Mouse (Mus musculus) embryonic fibroblast, embryonic 13.5 days (primary cell): Measurements from ENCODE around the gene Olfr1261. TPM values are rescaled to one million over a fixed set of nuclear protein-coding genes. Genes with fewer than 3 reads are reported as not detected.

Experiments
- H3K27ac ChIP-seq: 2 replicates; pipeline ENCODE4 v1.5.1; 2012; ENCODE audit warnings: low read length, control low read depth, inconsistent platforms; ENCODE audit not compliant: insufficient read depth
- H3K4me1 ChIP-seq: 2 replicates; pipeline ENCODE4 v1.6.1; 2011; ENCODE audit warnings: low read length; ENCODE audit not compliant: control insufficient read depth, insufficient read depth
- H3K4me3 ChIP-seq: 2 replicates; pipeline ENCODE4 v1.5.1; 2011; ENCODE audit warnings: mild to moderate bottlenecking, control low read depth, low read length; ENCODE audit not compliant: insufficient read depth
- CTCF ChIP-seq: IDR thresholded peaks from 2 replicates; pipeline ENCODE4 v1.5.1; 2011; ENCODE audit warnings: mild to moderate bottlenecking, control low read depth, low read length, moderate library complexity, borderline replicate concordance; ENCODE audit not compliant: insufficient read depth
- POLR2A ChIP-seq: IDR thresholded peaks from 2 replicates; pipeline ENCODE4 v1.6.1; 2011; ENCODE audit warnings: low read depth, mild to moderate bottlenecking, control low read depth, low read length, moderate library complexity
- polyA plus RNA-seq: library from polyadenylated mRNA; stranded (reverse); fragments of >200 nt; gene quantifications from 2 replicates; pipeline ENCODE4 v1.2.4, GENCODE M21; 2011; ENCODE audit warnings: low read depth; ENCODE audit not compliant: missing spikeins, insufficient read length

Olfr1261 gene
- polyA plus RNA-seq: not detected in 2 replicates

DNA sequence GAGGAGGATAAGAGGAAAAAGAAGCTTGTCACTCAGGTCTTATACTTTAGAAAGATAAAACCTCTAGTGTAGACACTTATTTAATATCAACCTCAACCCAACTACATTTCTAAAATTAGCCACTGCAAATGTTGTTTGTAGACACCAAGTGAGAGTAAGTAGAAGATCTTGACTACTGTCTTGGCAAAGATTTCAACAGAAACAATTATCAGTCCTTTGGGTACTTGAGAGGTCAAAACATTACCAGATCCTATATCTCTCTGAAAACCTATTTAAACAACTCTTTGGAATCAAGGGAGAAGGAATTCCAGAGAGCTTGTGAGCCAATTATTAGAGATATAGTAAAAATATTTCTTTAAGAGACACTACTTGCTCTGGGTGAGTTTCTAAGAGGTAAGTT is at the start of gene Olfr1261:
Gene Olfr1261, plus strand, starts transcription at position 301 of the 400 bp plus-strand sequence.
- Histone ChIP-seq H3K27ac (no peak within 1 kb of the TSS), H3K4me1 (no peaks in the 10 kb centered on the region), H3K4me3 (no peak within 1 kb of the TSS)
- TF ChIP-seq POLR2A: no peak
- no peak for TF ChIP-seq CTCF

DNA sequence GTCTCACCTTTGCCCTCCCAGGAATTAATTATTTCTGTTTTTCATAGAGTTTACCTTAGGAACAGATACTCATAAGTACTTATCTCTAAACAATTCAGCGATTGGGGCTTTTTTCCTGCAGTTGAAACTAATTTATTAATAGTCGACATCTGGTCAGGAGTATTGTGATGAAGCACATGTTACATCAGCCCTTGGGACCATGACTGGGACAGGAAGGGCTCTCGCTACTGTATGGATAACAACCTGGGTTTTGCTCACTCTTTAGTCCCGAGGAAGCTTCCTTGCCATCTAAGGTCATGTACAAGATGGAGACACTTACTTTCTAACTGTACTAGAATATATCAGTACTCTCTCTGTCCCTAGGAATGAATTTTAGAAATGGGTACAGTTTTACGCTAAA is 42.5 kb upstream of the Olfr1261 start, which contains the start of gene Olfr1259:
Gene Olfr1259, minus strand, starts transcription at position 101 of the 400 bp plus-strand sequence.
- no peak within 1 kb of the TSS for H3K4me3 ChIP-seq
- H3K4me1 ChIP-seq: no peaks in the 10 kb centered on the region
- TF ChIP-seq CTCF: no peak
- no peak for TF ChIP-seq POLR2A
- H3K27ac ChIP-seq: no peak within 1 kb of the TSS

DNA sequence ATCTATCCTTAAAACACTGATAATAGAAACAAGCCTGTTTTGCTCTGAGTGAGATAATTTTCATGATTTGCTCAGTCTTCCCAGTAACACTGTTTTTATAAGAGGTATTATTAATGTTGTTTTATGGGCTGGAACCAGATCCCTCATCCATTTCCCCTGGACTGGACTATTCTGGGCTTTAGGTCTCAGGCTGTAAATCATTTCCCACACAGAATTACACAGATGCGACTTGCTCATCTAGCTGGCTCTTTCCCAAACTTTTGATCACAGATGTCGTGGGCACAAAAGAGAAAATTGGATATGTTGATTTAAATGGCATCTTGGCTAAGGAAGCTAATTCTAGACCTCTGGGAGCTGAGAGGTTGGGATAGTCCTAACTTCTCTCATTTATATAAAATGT is 16.8 kb upstream of the Olfr1261 start, which contains the start of gene Olfr1260:
Gene Olfr1260, plus strand, starts transcription at position 157 of the 400 bp plus-strand sequence.
- Histone ChIP-seq H3K27ac (no peak within 1 kb of the TSS), H3K4me1 (no peaks in the 10 kb centered on the region)
- TF ChIP-seq CTCF (no peak), POLR2A (no peak)

DNA sequence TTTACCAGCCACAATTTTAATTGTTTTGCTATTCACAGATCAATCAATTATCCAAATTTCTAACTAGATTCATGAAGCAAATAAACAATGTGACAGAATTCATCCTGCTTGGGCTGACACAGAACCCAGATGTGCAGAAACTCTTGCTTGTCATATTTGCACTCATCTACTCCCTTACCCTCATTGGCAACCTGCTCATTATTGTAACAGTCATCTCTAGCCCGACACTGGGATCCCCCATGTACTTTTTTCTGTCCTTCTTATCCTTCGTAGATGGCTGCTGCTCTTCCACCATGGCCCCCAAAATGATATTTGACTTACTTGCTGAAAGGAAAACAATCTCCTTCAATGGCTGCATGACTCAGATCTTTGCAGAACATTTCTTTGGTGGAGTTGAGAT is 13.3 kb upstream of the Olfr1261 start:
- no peaks in the 10 kb centered on the region for H3K4me1 ChIP-seq
- no peak overlapping the region for H3K4me3 ChIP-seq
- H3K27ac ChIP-seq: no peak overlapping the region
- TF ChIP-seq POLR2A: no peak

More for the DNA sequence above, 16.8 kb upstream of the Olfr1261 start, which contains the start of gene Olfr1260:
- no peak within 1 kb of the TSS for H3K4me3 ChIP-seq

DNA sequence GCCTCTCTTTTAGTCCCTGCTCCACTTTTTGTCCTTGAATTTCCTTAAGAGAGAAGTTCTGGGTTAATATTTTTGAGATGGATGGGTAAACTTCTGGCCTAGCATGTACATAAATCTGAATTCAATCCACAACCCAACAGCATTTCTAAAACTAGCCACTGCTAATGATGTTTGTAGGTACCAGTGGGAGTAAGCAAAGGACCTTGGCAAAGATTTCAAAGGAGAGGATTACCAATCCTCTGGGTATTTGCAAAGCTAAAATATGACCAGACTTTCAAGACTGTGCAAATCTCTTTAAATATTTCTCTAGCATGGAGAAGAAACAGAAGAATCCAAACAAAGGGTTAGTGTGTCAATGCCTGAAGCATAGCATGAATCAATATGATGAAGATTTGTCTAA is 8.8 kb downstream of the Olfr1261 start, which contains the start of gene Olfr1262:
Gene Olfr1262, plus strand, starts transcription at position 301 of the 400 bp plus-strand sequence.
- Histone ChIP-seq H3K27ac (no peak within 1 kb of the TSS), H3K4me1 (no peaks in the 10 kb centered on the region), H3K4me3 (no peak within 1 kb of the TSS)
- TF ChIP-seq POLR2A: no peak
- TF ChIP-seq CTCF: no peak

DNA sequence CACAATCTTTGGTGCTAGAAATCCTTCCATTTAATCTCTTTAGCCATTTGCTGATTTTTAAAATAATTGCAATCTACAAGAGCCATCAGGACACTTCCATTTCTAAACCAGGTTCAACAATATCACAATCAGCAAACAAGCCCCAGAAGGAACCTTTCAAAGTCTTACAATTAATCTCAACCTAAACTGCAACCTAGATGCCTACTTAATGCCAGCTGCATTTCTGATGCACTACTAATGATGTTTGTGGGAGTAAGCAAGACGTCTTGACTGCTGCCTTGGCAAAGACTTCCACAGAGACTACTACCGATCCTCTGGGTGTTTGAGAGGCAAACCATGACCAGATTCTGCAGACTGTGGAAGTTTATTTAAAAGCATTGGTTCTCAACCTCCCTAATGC is 20.8 kb downstream of the Olfr1261 start, which contains the start of gene Olfr1263:
Gene Olfr1263, plus strand, starts transcription at position 301 of the 400 bp plus-strand sequence.
- no peak within 1 kb of the TSS for H3K4me3 ChIP-seq
- TF ChIP-seq CTCF: no peak
- TF ChIP-seq POLR2A: no peak

DNA sequence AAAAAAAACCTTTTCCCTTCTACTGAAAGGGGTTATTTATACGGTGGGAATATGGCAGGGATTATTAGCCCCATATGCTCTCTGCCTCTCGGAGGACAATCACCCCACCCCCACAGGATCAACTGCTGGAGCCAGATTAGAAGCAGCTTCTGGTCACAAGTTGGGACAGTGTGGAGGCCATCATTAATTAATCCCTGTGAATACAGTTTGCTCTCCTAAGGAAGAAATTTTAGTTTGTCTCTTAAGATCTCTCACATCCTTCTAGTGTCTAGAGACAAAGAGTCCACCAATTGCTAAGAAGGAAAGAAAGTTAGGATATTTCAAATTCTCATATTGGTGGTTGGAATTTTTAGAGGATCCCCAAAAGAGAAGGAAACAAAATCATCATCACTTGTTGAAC is 34.5 kb downstream of the Olfr1261 start, which contains the start of gene Olfr1264:
Gene Olfr1264, minus strand, starts transcription at position 101 of the 400 bp plus-strand sequence.
- no peak within 1 kb of the TSS for H3K27ac ChIP-seq
- no peak within 1 kb of the TSS for H3K4me3 ChIP-seq
- H3K4me1 ChIP-seq: no peaks in the 10 kb centered on the region
- TF ChIP-seq POLR2A (no peak), CTCF (no peak)

More for the DNA sequence above, 20.8 kb downstream of the Olfr1261 start, which contains the start of gene Olfr1263:
- Histone ChIP-seq H3K4me1 (no peaks in the 10 kb centered on the region), H3K27ac (no peak within 1 kb of the TSS)

DNA sequence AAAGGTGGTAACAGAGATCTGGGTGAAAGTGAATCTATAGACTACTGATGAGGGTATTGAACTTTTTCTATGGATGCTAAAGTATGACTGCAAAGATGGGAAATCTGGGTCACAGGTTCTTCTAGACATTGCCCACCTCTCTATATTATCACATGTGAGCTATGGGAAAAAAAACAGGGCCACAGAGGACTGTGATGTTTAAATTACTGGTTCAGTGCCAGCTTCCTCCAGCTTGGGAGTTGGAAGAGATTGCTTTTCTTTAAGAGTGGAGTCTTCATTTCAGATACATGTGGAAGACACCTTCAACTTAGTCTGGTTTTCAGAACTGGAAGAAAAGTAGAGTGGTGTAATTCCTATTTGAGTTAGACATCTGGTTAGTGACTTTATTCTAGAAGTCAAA is 44.0 kb downstream of the Olfr1261 start, which contains the start of gene Olfr1265:
Gene Olfr1265, plus strand, starts transcription at position 301 of the 400 bp plus-strand sequence.
- Histone ChIP-seq H3K4me1 (no peaks in the 10 kb centered on the region), H3K4me3 (no peak within 1 kb of the TSS), H3K27ac (no peak within 1 kb of the TSS)
- TF ChIP-seq POLR2A (no peak), CTCF (no peak)

Other genes with a start within 250 kb of the Olfr1261 start
- gene Olfr1253, start 234.1 kb upstream of the Olfr1261 start, polyA plus RNA-seq: not detected in 2 replicates
- gene Olfr1254, start 197.6 kb upstream of the Olfr1261 start, polyA plus RNA-seq: not detected in 2 replicates
- not detected in 2 replicates for gene Olfr1255, start 179.2 kb upstream of the Olfr1261 start, polyA plus RNA-seq
- not detected in 2 replicates for gene Olfr1256, start 149.7 kb upstream of the Olfr1261 start, polyA plus RNA-seq
- gene Olfr48, start 143.0 kb upstream of the Olfr1261 start, polyA plus RNA-seq: not detected in 2 replicates
- not detected in 2 replicates for gene Olfr1257, start 112.8 kb upstream of the Olfr1261 start, polyA plus RNA-seq
- gene Olfr1258, start 63.9 kb upstream of the Olfr1261 start, polyA plus RNA-seq: not detected in 2 replicates
- not detected in 2 replicates for gene Olfr1259, start 42.6 kb upstream of the Olfr1261 start, polyA plus RNA-seq
- not detected in 2 replicates for gene Olfr1260, start 16.9 kb upstream of the Olfr1261 start, polyA plus RNA-seq
- gene Olfr1262, start 8.9 kb downstream of the Olfr1261 start, polyA plus RNA-seq: not detected in 2 replicates
- not detected in 2 replicates for gene Olfr1263, start 20.9 kb downstream of the Olfr1261 start, polyA plus RNA-seq
- not detected in 2 replicates for gene Olfr1264, start 34.4 kb downstream of the Olfr1261 start, polyA plus RNA-seq
- not detected in 2 replicates for gene Olfr1265, start 44.1 kb downstream of the Olfr1261 start, polyA plus RNA-seq
- gene Olfr140, start 72.4 kb downstream of the Olfr1261 start, polyA plus RNA-seq: not detected in 2 replicates
- gene Olfr1269, start 130.2 kb downstream of the Olfr1261 start, polyA plus RNA-seq: not detected in 2 replicates
- not detected in 2 replicates for gene Olfr32, start 151.1 kb downstream of the Olfr1261 start, polyA plus RNA-seq
- not detected in 2 replicates for gene Olfr1270, start 161.9 kb downstream of the Olfr1261 start, polyA plus RNA-seq
- gene Olfr1506, start 233.3 kb downstream of the Olfr1261 start, polyA plus RNA-seq: not detected in 2 replicates